Mouse (Mus musculus) ES-Bruce4 (cell line): ENCODE measurements around the gene Prkn. TPM values are rescaled to one million over a fixed set of nuclear protein-coding genes. Genes with fewer than 3 reads are reported as not detected.
A peak's percentile ranks its signal among the peaks of the same experiment; 100 is the strongest.

ENCODE experiments used
- H3K27ac ChIP-seq: 2 replicates; pipeline ENCODE4 v1.5.1; 2012; ENCODE audit warnings: low read length, inconsistent platforms; ENCODE audit not compliant: insufficient read depth
- H3K27me3 ChIP-seq: 2 replicates; pipeline ENCODE4 v1.6.1; 2012; ENCODE audit warnings: mild to moderate bottlenecking, low read length, inconsistent platforms; ENCODE audit not compliant: control insufficient read depth, poor library complexity, insufficient read depth, severe bottlenecking
- H3K36me3 ChIP-seq: 2 replicates; pipeline ENCODE4 v1.6.1; 2012; ENCODE audit warnings: inconsistent platforms, mild to moderate bottlenecking, low read length, moderate library complexity; ENCODE audit not compliant: control insufficient read depth, poor library complexity, insufficient read depth, severe bottlenecking
- H3K4me1 ChIP-seq: one replicate; pipeline ENCODE4 v1.8.1; 2011; ENCODE audit warnings: low read length; ENCODE audit not compliant: control insufficient read depth, insufficient read depth
- H3K4me3 ChIP-seq: 2 replicates; pipeline ENCODE4 v1.5.1; 2011; ENCODE audit warnings: low read depth, mild to moderate bottlenecking, low read length
- H3K9ac ChIP-seq: 2 replicates; pipeline ENCODE4 v1.6.1; 2012; ENCODE audit warnings: low read depth, mild to moderate bottlenecking, inconsistent platforms; ENCODE audit not compliant: poor library complexity, severe bottlenecking
- H3K9me3 ChIP-seq: replicated peaks from 2 replicates; pipeline ENCODE4 v1.6.1; 2012; ENCODE audit warnings: mild to moderate bottlenecking, low read length, inconsistent platforms; ENCODE audit not compliant: control insufficient read depth, poor library complexity, insufficient read depth, severe bottlenecking
- CTCF ChIP-seq: IDR thresholded peaks from one replicate; pipeline ENCODE4 v1.8.1; 2011; ENCODE audit warnings: low read depth, low read length
- EP300 ChIP-seq: IDR thresholded peaks from 2 replicates; pipeline ENCODE4 v1.6.1; 2011; ENCODE audit warnings: low read depth, low read length; ENCODE audit not compliant: insufficient read depth
- POLR2A ChIP-seq: IDR thresholded peaks from one replicate; pipeline ENCODE4 v1.8.1; 2011; ENCODE audit warnings: low read length; ENCODE audit not compliant: insufficient read depth
- polyA plus RNA-seq: library from polyadenylated mRNA; stranded (reverse); fragments of >200 nt; gene quantifications from 2 replicates; pipeline ENCODE4 v1.2.4, GENCODE M21; 2011; ENCODE audit warnings: low read depth; ENCODE audit not compliant: missing spikeins, insufficient read depth, insufficient read length

Prkn gene
- polyA plus RNA-seq, 1 experiment, result 1.5 TPM

DNA sequence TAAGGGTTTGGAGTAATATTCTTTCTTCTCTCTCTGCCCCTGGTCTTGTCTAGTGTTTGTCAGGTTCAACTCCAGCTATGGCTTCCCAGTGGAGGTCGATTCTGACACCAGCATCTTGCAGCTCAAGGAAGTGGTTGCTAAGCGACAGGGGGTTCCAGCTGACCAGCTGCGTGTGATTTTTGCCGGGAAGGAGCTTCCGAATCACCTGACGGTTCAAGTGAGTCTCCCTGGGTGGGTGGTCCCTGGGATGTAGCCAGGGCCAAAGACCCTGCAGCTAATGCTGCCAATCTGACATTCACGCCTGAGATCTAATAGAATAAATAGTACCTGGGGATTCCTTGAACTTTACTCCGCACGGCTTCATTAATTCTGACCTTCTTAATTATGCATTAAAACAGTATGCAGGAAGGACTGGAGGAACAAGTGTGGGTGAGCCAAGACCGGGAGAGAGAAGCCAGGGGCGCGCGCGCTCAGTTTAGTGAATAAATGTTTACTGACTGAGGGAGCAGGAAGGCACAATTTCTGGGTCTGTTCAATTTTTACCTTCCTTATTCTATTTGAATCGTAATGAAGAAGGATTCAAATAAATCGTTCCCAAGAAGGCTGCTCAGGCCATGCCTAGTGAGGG lies 227.0 kb downstream of the Prkn start:
- Histone ChIP-seq H3K36me3 (no peaks in the 10 kb centered on the region), H3K4me1 (no peaks in the 10 kb centered on the region), H3K27ac (peak overlapping the region; percentile 91), H3K27me3 (no peaks in the 10 kb centered on the region; the same call in 1 of the 2 replicates), H3K4me3 (peak overlapping the region; percentile 26), H3K9me3 (no peaks in the 10 kb centered on the region), H3K9ac (peak overlapping the region; percentile 45)
- TF ChIP-seq CTCF (no peak), EP300 (0 out of 2 replicates have a peak, but pooled peaks have one; percentile 51)

DNA sequence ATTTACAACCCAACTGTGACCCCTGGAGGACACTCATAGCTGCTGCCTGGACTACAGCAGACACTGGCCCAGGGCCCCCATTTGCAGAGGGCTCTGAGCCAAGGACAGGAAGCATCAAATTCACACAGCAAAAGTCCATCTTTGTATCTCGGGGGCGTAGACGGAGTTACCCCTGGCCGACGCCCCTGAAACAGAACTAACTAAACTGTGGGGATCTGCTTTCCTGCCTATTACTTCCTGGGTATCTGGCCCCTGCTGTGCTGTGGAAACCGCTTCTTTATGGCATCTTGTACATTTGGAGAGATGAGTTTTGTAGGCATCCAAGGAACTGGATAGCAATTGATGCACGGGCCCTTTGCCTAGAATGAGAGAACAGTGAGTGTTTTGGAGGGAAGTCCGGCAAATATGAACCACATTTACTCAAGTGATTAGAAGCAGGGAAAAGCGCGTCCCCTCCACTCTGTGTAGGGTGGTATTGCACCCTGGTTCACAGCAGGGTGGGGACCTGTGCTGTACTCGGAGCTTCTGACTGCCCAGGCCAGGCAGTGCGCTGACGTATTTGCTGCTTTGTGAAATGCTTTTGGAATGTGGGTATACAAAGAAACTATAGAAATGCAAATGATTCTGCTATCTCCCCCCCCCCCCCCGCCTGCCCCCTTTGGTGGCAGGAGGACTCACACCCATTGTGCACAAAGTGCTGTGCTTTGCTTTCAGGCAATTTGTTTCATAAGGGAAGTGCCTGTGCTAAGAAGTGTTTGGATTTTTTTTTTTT lies 227.7 kb downstream of the Prkn start:
- TF ChIP-seq CTCF (peak; percentile 30), POLR2A (no peak), EP300 (peak; percentile 79)
- H3K27me3 ChIP-seq, result no peaks in the 10 kb centered on the region; the same call in 1 of the 2 replicates
- H3K36me3 ChIP-seq, result no peaks in the 10 kb centered on the region
- no peaks in the 10 kb centered on the region for H3K9me3 ChIP-seq
- H3K4me1 ChIP-seq, result no peaks in the 10 kb centered on the region
- H3K4me3 ChIP-seq, result peak overlapping the region; percentile 15
- peak overlapping the region; percentile 91 for H3K27ac ChIP-seq
- H3K9ac ChIP-seq, result peak overlapping the region; percentile 45

DNA sequence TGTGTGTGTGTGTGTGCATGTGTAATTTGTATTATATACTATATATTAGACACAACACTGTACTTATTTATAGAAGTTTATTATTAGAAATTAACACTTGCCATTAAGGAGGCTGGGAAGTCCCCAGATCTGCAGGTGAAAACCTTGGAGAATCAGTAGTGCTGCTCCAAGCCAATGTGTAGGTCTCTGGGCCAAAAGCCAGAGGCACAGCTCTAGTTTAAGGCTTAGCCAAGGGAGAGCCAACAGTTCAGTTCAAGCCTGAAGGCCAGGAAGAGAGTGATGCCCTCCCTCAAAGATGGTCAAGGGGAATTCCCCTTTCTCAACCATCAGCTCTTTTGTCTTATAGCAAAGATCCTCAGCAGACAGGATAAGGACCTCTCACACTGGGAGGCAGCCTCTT lies 230.8 kb downstream of the Prkn start:
- no peaks in the 10 kb centered on the region for H3K4me1 ChIP-seq
- H3K36me3 ChIP-seq, result no peaks in the 10 kb centered on the region
- H3K4me3 ChIP-seq, result no peak overlapping the region
- no peak overlapping the region for H3K9ac ChIP-seq
- TF ChIP-seq POLR2A (no peak), EP300 (no peak), CTCF (no peak)
- no peak overlapping the region for H3K27ac ChIP-seq
- no peaks in the 10 kb centered on the region for H3K9me3 ChIP-seq
- H3K27me3 ChIP-seq, result no peaks in the 10 kb centered on the region

DNA sequence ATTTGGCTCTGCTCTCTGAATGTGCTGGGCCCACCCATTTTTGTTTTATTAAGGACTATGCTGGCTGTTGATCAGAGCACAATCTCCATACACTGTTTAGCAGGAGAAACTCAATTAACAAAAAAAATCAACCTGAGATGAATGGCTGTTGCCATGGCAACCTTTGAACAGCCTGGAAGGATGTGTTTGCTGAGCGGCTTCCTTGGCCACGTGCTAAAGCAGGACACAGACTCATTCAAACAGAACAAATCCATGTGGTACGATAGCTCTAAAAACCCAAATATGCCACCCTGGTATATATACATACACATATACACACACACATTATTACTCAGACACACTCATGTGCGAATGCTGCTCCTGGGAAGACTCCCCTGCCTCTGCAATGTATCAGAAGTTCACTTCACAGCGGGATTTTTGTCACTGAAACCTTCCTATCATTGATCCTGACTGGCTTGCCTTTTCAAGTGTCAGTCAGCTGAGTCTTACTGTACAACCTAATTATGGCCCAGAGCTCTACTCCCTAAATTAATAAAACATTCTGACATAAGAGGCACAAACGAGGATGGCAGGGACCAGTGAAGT lies 236.2 kb downstream of the Prkn start:
- Histone ChIP-seq H3K4me1 (no peaks in the 10 kb centered on the region), H3K9ac (no peak overlapping the region), H3K27me3 (no peaks in the 10 kb centered on the region), H3K36me3 (no peaks in the 10 kb centered on the region), H3K27ac (no peak overlapping the region), H3K4me3 (no peak overlapping the region), H3K9me3 (no peaks in the 10 kb centered on the region)
- TF ChIP-seq CTCF (no peak), POLR2A (no peak), EP300 (no peak)

DNA sequence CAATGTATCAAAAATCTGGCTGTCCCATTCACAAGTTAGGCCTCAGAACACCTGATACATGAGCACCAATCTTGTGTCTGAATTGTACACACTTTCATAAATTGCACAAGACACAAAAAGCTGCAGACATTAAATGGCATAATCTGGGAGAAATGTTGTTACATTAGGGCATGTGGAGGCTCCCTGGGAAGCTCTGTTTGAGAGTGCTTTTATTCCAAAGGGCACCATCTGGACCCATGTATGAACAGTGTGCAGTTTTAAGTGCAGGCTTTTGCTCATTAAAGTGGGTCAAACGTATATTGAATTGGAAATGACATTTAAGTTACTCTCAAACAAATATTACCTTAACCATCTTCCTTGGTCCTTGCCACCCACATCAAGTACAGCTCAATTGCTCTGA lies 246.3 kb downstream of the Prkn start:
- H3K27ac ChIP-seq, result no peak overlapping the region
- H3K9ac ChIP-seq, result no peak overlapping the region
- TF ChIP-seq EP300 (no peak), POLR2A (no peak), CTCF (no peak)
- H3K36me3 ChIP-seq, result no peaks in the 10 kb centered on the region
- H3K9me3 ChIP-seq, result no peaks in the 10 kb centered on the region; the same call in 1 of the 2 replicates
- H3K4me1 ChIP-seq, result no peaks in the 10 kb centered on the region
- H3K4me3 ChIP-seq, result no peak overlapping the region
- H3K27me3 ChIP-seq, result no peaks in the 10 kb centered on the region

DNA sequence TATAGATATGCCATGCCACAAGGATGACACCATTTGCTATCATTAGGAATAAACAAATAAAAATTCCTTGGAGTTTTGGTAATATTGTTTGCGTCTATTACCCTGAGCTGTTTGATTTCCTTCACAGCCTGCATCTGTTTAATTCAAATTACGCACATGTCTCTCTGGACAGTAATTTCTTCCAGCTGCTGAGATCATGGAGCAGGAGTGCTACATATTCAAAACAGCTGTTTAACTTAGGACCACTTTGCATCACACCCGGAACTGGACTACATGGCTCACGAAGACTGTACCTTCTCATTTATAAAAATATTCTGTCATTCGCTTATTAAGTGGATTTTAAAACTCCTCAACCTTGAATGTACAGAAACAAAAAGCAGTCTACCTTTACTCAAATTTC lies 246.9 kb downstream of the Prkn start:
- Histone ChIP-seq H3K4me3 (no peak overlapping the region), H3K36me3 (no peaks in the 10 kb centered on the region), H3K27me3 (no peaks in the 10 kb centered on the region), H3K27ac (no peak overlapping the region), H3K9ac (no peak overlapping the region), H3K4me1 (no peaks in the 10 kb centered on the region), H3K9me3 (peaks cover 3% of the 10 kb centered on the region; the same call in 1 of the 2 replicates)
- TF ChIP-seq POLR2A (no peak), EP300 (no peak), CTCF (no peak)
